Mouse (Mus musculus) limb, embryonic 13.5 days (tissue): ENCODE data around the gene Wwox. TPM values are rescaled to one million over a fixed set of nuclear protein-coding genes. Genes with fewer than 3 reads are reported as not detected.

Experiments used
- ATAC-seq: fragments of 200-750 bp; cut with Nextera tagmentation; 2 replicates; pipeline ENCODE4 v1.8.0; 2017; ENCODE audit warnings: low read depth, moderate number of reproducible peaks, moderate TSS enrichment; ENCODE audit not compliant: low FRiP score
- H3K27ac ChIP-seq: fragments of 300-500 bp; sonication (generic); 2 replicates; pipeline ENCODE4 v1.5.1; 2015; ENCODE audit warnings: inconsistent platforms, mild to moderate bottlenecking, moderate library complexity
- H3K27me3 ChIP-seq: fragments of 300-500 bp; sonication (generic); 2 replicates; pipeline ENCODE4 v1.6.1; 2015; ENCODE audit warnings: mild to moderate bottlenecking, inconsistent platforms
- H3K36me3 ChIP-seq: fragments of 300-500 bp; sonication (generic); 2 replicates; pipeline ENCODE4 v1.6.1; 2015; ENCODE audit warnings: inconsistent platforms, mild to moderate bottlenecking, moderate library complexity
- H3K4me1 ChIP-seq: fragments of 300-500 bp; sonication (generic); 2 replicates; pipeline ENCODE4 v1.6.1; 2015; ENCODE audit warnings: inconsistent platforms
- H3K4me2 ChIP-seq: fragments of 300-500 bp; sonication (generic); replicated peaks from 2 replicates; pipeline ENCODE4 v1.6.1; 2015; ENCODE audit warnings: inconsistent platforms, mild to moderate bottlenecking, moderate library complexity
- H3K4me3 ChIP-seq: fragments of 300-500 bp; sonication (generic); 2 replicates; pipeline ENCODE4 v1.5.1; 2015; ENCODE audit warnings: moderate library complexity, mild to moderate bottlenecking, inconsistent platforms
- H3K9ac ChIP-seq: fragments of 300-500 bp; sonication (generic); 2 replicates; pipeline ENCODE4 v1.6.1; 2015; ENCODE audit warnings: mild to moderate bottlenecking, inconsistent platforms
- H3K9me3 ChIP-seq: fragments of 300-500 bp; sonication (generic); 2 replicates; pipeline ENCODE4 v1.6.1; 2016; ENCODE audit warnings: inconsistent platforms
- WGBS: fragments of 180-500 bp; shearing (Covaris S2); methylation state at CpG from one replicate; pipeline ENCODE4 v1.1.7; 2015; 5-methylcytosine and 5-hydroxymethylcytosine counted together
- polyA plus RNA-seq: library from polyadenylated mRNA; unstranded; fragments of >200 nt; fragmentation: Nextera tagmentation; extraction: Ambion mirVana; gene quantifications from 2 replicates; pipeline ENCODE4 v1.2.1, GENCODE M21; 2015

The Wwox gene
- polyA plus RNA-seq, 1 experiment from 2014 or later: 9.5 TPM

- H3K4me1 ChIP-seq: peaks cover 10% of the 10 kb centered on the region
- H3K9ac ChIP-seq: no peak overlapping the region
- no peak overlapping the region for H3K4me2 ChIP-seq
- ATAC-seq: no peak
- WGBS: 66% methylated on average over 15 of the region's 15 CpGs
- H3K27me3 ChIP-seq: 0 out of 2 replicates have a peak, but pooled peaks cover 3% of the 10 kb centered on the region
- no peak overlapping the region for H3K4me3 ChIP-seq
- no peaks in the 10 kb centered on the region for H3K9me3 ChIP-seq
- no peaks in the 10 kb centered on the region for H3K36me3 ChIP-seq
- H3K27ac ChIP-seq: no peak overlapping the region
These were observed 580.2 kb downstream of the Wwox start for GRCm38 (mm10) chr8:115019661-115020060.

GRCm38 (mm10) chr8:115021731-115022130 is 582.3 kb downstream of the Wwox start:
- no peak for ATAC-seq
- Histone ChIP-seq H3K9ac (no peak overlapping the region), H3K36me3 (no peaks in the 10 kb centered on the region), H3K4me3 (no peak overlapping the region), H3K27ac (no peak overlapping the region), H3K27me3 (0 out of 2 replicates have a peak, but pooled peaks cover 3% of the 10 kb centered on the region), H3K9me3 (no peaks in the 10 kb centered on the region), H3K4me2 (no peak overlapping the region), H3K4me1 (peaks cover 9% of the 10 kb centered on the region; the same call in 1 of the 2 replicates)
- 76% methylated on average over 8 of the region's 8 CpGs for WGBS

- ATAC-seq: no peak
- Histone ChIP-seq H3K9ac (no peak overlapping the region), H3K4me2 (no peak overlapping the region), H3K27me3 (no peaks in the 10 kb centered on the region), H3K4me1 (peaks cover 9% of the 10 kb centered on the region), H3K9me3 (no peaks in the 10 kb centered on the region), H3K27ac (no peak overlapping the region), H3K36me3 (no peaks in the 10 kb centered on the region), H3K4me3 (no peak overlapping the region)
- 90% methylated on average over 4 of the region's 4 CpGs for WGBS
These were observed 584.6 kb downstream of the Wwox start for GRCm38 (mm10) chr8:115024062-115024461.

GRCm38 (mm10) chr8:115025390-115026098 is 586.1 kb downstream of the Wwox start:
- no peaks in the 10 kb centered on the region for H3K9me3 ChIP-seq
- H3K27me3 ChIP-seq: no peaks in the 10 kb centered on the region
- H3K9ac ChIP-seq: no peak overlapping the region
- no peaks in the 10 kb centered on the region for H3K36me3 ChIP-seq
- no peak overlapping the region for H3K27ac ChIP-seq
- WGBS: 60% methylated on average over 10 of the region's 10 CpGs
- no peak for ATAC-seq
- H3K4me2 ChIP-seq: no peak overlapping the region
- no peak overlapping the region for H3K4me3 ChIP-seq
- peaks cover 9% of the 10 kb centered on the region for H3K4me1 ChIP-seq

- Histone ChIP-seq H3K4me2 (no peak overlapping the region), H3K9ac (no peak overlapping the region), H3K9me3 (no peaks in the 10 kb centered on the region), H3K27ac (no peak overlapping the region), H3K36me3 (no peaks in the 10 kb centered on the region), H3K4me1 (peaks cover 9% of the 10 kb centered on the region), H3K4me3 (no peak overlapping the region), H3K27me3 (no peaks in the 10 kb centered on the region)
- ATAC-seq: no peak
- WGBS: 54% methylated on average over 7 of the region's 7 CpGs
These were observed 586.7 kb downstream of the Wwox start for GRCm38 (mm10) chr8:115026201-115026600.

- no peak for ATAC-seq
- H3K9me3 ChIP-seq: no peaks in the 10 kb centered on the region
- H3K9ac ChIP-seq: no peak overlapping the region
- H3K27ac ChIP-seq: no peak overlapping the region
- H3K27me3 ChIP-seq: no peaks in the 10 kb centered on the region
- H3K4me3 ChIP-seq: no peak overlapping the region
- H3K4me1 ChIP-seq: peaks cover under 1% of the 10 kb centered on the region; the same call in 1 of the 2 replicates
- WGBS: 50% methylated on average over 1 of the region's 1 CpGs
- H3K36me3 ChIP-seq: no peaks in the 10 kb centered on the region
- no peak overlapping the region for H3K4me2 ChIP-seq
These were observed 593.7 kb downstream of the Wwox start for GRCm38 (mm10) chr8:115033194-115033593.

- no peaks in the 10 kb centered on the region for H3K36me3 ChIP-seq
- no peak for ATAC-seq
These were observed 596.6 kb downstream of the Wwox start for GRCm38 (mm10) chr8:115036016-115036415.

GRCm38 (mm10) chr8:115038426-115038825 is 599.0 kb downstream of the Wwox start:
- H3K9ac ChIP-seq: no peak overlapping the region
- H3K27me3 ChIP-seq: no peaks in the 10 kb centered on the region
- ATAC-seq: no peak

More at GRCm38 (mm10) chr8:115036016-115036415, 596.6 kb downstream of the Wwox start:
- H3K9me3 ChIP-seq: no peaks in the 10 kb centered on the region
- no peak overlapping the region for H3K27ac ChIP-seq
- no peak overlapping the region for H3K4me3 ChIP-seq
- H3K4me1 ChIP-seq: peaks cover 4% of the 10 kb centered on the region; the same call in 1 of the 2 replicates
- H3K4me2 ChIP-seq: no peak overlapping the region
- H3K27me3 ChIP-seq: no peaks in the 10 kb centered on the region
- WGBS: 79% methylated on average over 9 of the region's 9 CpGs
- no peak overlapping the region for H3K9ac ChIP-seq

GRCm38 (mm10) chr8:115045746-115046145 is 606.3 kb downstream of the Wwox start:
- ATAC-seq: no peak

More at GRCm38 (mm10) chr8:115038426-115038825, 599.0 kb downstream of the Wwox start:
- no peaks in the 10 kb centered on the region for H3K36me3 ChIP-seq
- peaks cover 4% of the 10 kb centered on the region; the same call in 1 of the 2 replicates for H3K4me1 ChIP-seq
- WGBS: 26% methylated on average over 4 of the region's 4 CpGs
- no peak overlapping the region for H3K27ac ChIP-seq
- H3K4me3 ChIP-seq: no peak overlapping the region
- H3K4me2 ChIP-seq: no peak overlapping the region
- H3K9me3 ChIP-seq: no peaks in the 10 kb centered on the region

GRCm38 (mm10) chr8:115046496-115046895 is 607.0 kb downstream of the Wwox start:
- no peak overlapping the region for H3K4me3 ChIP-seq
- H3K27me3 ChIP-seq: 0 out of 2 replicates have a peak, but pooled peaks cover 2% of the 10 kb centered on the region
- WGBS: 47% methylated on average over 4 of the region's 4 CpGs
- no peak for ATAC-seq
- peaks cover 7% of the 10 kb centered on the region; the same call in 1 of the 2 replicates for H3K4me1 ChIP-seq
- no peak overlapping the region for H3K4me2 ChIP-seq
- H3K27ac ChIP-seq: no peak overlapping the region
- peaks cover 4% of the 10 kb centered on the region; the same call in 1 of the 2 replicates for H3K9me3 ChIP-seq
- H3K9ac ChIP-seq: no peak overlapping the region
- H3K36me3 ChIP-seq: no peaks in the 10 kb centered on the region

More at GRCm38 (mm10) chr8:115045746-115046145, 606.3 kb downstream of the Wwox start:
- WGBS: 41% methylated on average over 7 of the region's 7 CpGs
- H3K36me3 ChIP-seq: no peaks in the 10 kb centered on the region
- H3K9ac ChIP-seq: no peak overlapping the region
- H3K4me1 ChIP-seq: peaks cover 7% of the 10 kb centered on the region; the same call in 1 of the 2 replicates
- H3K27me3 ChIP-seq: 0 out of 2 replicates have a peak, but pooled peaks cover 2% of the 10 kb centered on the region
- H3K4me2 ChIP-seq: no peak overlapping the region
- peaks cover 4% of the 10 kb centered on the region; the same call in 1 of the 2 replicates for H3K9me3 ChIP-seq
- no peak overlapping the region for H3K4me3 ChIP-seq
- no peak overlapping the region for H3K27ac ChIP-seq

- no peak for ATAC-seq
- Histone ChIP-seq H3K27me3 (no peaks in the 10 kb centered on the region), H3K4me2 (no peak overlapping the region), H3K27ac (no peak overlapping the region), H3K9ac (no peak overlapping the region), H3K9me3 (no peaks in the 10 kb centered on the region), H3K4me3 (no peak overlapping the region), H3K36me3 (no peaks in the 10 kb centered on the region), H3K4me1 (no peaks in the 10 kb centered on the region)
- WGBS: 82% methylated on average over 12 of the region's 12 CpGs
These were observed 618.9 kb downstream of the Wwox start for GRCm38 (mm10) chr8:115058193-115058835.

- ATAC-seq: no peak
- Histone ChIP-seq H3K4me1 (no peaks in the 10 kb centered on the region), H3K4me3 (no peak overlapping the region), H3K27me3 (peaks cover 23% of the 10 kb centered on the region; the same call in 1 of the 2 replicates), H3K9ac (no peak overlapping the region), H3K36me3 (no peaks in the 10 kb centered on the region), H3K4me2 (no peak overlapping the region), H3K27ac (no peak overlapping the region), H3K9me3 (no peaks in the 10 kb centered on the region)
- WGBS: 88% methylated on average over 5 of the region's 5 CpGs
These were observed 624.2 kb downstream of the Wwox start for GRCm38 (mm10) chr8:115063623-115064022.
